Mouse (Mus musculus) megakaryocyte, embryonic 14.5 days (primary cell): Measurements from ENCODE around the gene Rnf19b. TPM values are rescaled to one million over a fixed set of nuclear protein-coding genes. Genes with fewer than 3 reads are reported as not detected.

Source experiments
- H3K27me3 ChIP-seq: replicated peaks from 2 replicates; pipeline ENCODE3; 2012; ENCODE audit warnings: inconsistent platforms
- H3K36me3 ChIP-seq: replicated peaks from 2 replicates; pipeline ENCODE3; 2012; ENCODE audit warnings: low read length, inconsistent platforms, mixed read lengths
- H3K4me1 ChIP-seq: 2 replicates; pipeline ENCODE4 v1.6.1; 2012; ENCODE audit warnings: inconsistent platforms
- H3K4me3 ChIP-seq: replicated peaks from 2 replicates; pipeline ENCODE3; 2012; ENCODE audit warnings: moderate library complexity, mild to moderate bottlenecking, inconsistent platforms
- H3K9me3 ChIP-seq: 2 replicates; pipeline ENCODE4 v1.6.1; 2012; ENCODE audit warnings: inconsistent platforms
- FLI1 ChIP-seq: IDR thresholded peaks from 2 replicates; pipeline ENCODE4 v1.6.1; 2012; ENCODE audit warnings: low read length, inconsistent platforms, mixed read lengths
- GATA1 ChIP-seq: IDR thresholded peaks from 3 replicates; pipeline ENCODE4 v1.6.1; 2012; ENCODE audit warnings: mixed read lengths, low read length, inconsistent platforms, borderline replicate concordance
- polyA plus RNA-seq: library from polyadenylated mRNA; stranded (reverse); fragments of >175 nt; gene quantifications from 2 replicates; pipeline ENCODE4 v1.2.3, GENCODE M21; 2012; ENCODE audit warnings: low replicate concordance; ENCODE audit not compliant: insufficient read depth

Gene Rnf19b
- polyA plus RNA-seq: 696 and 878 TPM in 2 replicates

GRCm38 (mm10) chr4:129058207-129059092 is at the start of gene Rnf19b:
Rnf19b (plus strand) TSS chr4:129058271.
- TF ChIP-seq FLI1 (no peak), GATA1 (no peak)
- Histone ChIP-seq H3K4me3 (peak within 1 kb of the TSS; percentile 100), H3K36me3 (peaks cover 48% of the 10 kb centered on the region), H3K27me3 (no peaks in the 10 kb centered on the region), H3K4me1 (peaks cover 59% of the 10 kb centered on the region), H3K9me3 (peaks cover 5% of the 10 kb centered on the region)

GRCm38 (mm10) chr4:129008672-129009071 is 49.4 kb upstream of the Rnf19b start:
- Histone ChIP-seq H3K4me3 (peak overlapping the region; percentile 62), H3K36me3 (peaks cover 84% of the 10 kb centered on the region), H3K9me3 (no peaks in the 10 kb centered on the region), H3K27me3 (no peaks in the 10 kb centered on the region), H3K4me1 (peaks cover 95% of the 10 kb centered on the region)
- TF ChIP-seq GATA1 (peak; percentile 89), FLI1 (no peak)

DNA sequence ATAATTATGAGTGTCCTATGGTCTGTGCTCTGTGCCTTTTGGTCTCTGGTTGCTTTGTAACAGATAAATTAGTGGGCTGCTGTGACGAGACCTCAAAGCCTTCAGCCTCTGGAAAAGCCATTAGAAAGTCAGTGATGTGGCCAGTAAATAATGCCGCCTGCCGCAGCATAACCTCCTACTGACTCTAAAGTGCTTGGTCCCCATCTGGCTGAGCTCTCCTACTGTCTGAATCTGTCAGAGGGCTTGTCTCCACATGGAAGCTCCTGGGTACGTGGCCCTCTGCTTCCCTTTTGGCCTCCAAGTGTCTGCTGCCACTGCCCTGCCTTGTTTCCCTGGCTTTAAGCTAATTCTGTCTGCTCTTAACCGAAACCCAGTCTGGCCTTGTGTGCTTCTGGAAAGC is 48.5 kb upstream of the Rnf19b start:
- Histone ChIP-seq H3K9me3 (no peaks in the 10 kb centered on the region), H3K27me3 (no peaks in the 10 kb centered on the region), H3K36me3 (peaks cover 81% of the 10 kb centered on the region), H3K4me1 (peaks cover 98% of the 10 kb centered on the region), H3K4me3 (peak overlapping the region; percentile 10)
- no peak for TF ChIP-seq GATA1
- TF ChIP-seq FLI1: no peak

DNA sequence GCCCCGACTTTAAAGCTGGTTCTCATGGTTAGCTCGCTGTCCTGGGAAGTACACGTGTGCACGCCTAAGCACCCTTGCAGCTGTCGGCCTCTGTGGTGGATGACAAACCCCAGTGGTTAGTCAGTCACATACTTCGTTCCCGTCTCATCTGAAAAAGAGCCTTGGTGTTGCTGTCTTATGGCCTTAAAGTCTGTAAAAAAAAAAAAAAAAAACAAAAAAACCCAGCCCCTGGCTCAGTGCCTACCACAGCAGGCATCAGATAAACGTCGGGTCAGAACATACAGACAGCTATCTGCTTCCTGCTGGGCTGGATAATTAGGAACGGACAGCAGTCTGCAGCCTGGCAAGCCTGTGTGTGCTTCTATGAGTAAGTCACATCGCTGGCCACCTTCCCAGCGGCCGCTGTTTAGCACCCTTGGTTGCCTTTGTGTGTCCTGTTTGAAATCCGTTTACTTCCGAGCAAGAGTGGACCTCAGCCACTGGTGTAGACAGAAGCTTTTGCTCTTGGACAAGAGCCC is 46.4 kb upstream of the Rnf19b start:
- Histone ChIP-seq H3K4me1 (peaks cover 96% of the 10 kb centered on the region), H3K9me3 (no peaks in the 10 kb centered on the region)
- no peak for TF ChIP-seq GATA1
- no peak for TF ChIP-seq FLI1

GRCm38 (mm10) chr4:129013151-129013864 is 44.8 kb upstream of the Rnf19b start:
- H3K4me3 ChIP-seq: peak overlapping the region; percentile 6
- no peaks in the 10 kb centered on the region for H3K27me3 ChIP-seq
- peaks cover 47% of the 10 kb centered on the region for H3K36me3 ChIP-seq
- H3K9me3 ChIP-seq: no peaks in the 10 kb centered on the region
- no peak for TF ChIP-seq FLI1
- TF ChIP-seq GATA1: no peak
- peaks cover 96% of the 10 kb centered on the region for H3K4me1 ChIP-seq

More for the DNA sequence above, 46.4 kb upstream of the Rnf19b start:
- peaks cover 63% of the 10 kb centered on the region for H3K36me3 ChIP-seq
- no peaks in the 10 kb centered on the region for H3K27me3 ChIP-seq
- H3K4me3 ChIP-seq: no peak overlapping the region

- Histone ChIP-seq H3K4me3 (no peak overlapping the region), H3K27me3 (no peaks in the 10 kb centered on the region), H3K9me3 (no peaks in the 10 kb centered on the region), H3K36me3 (peaks cover 22% of the 10 kb centered on the region), H3K4me1 (peaks cover 95% of the 10 kb centered on the region)
- TF ChIP-seq GATA1 (no peak), FLI1 (no peak)
These were observed 41.7 kb upstream of the Rnf19b start for GRCm38 (mm10) chr4:129016329-129016728.

GRCm38 (mm10) chr4:129017150-129017549 is 40.9 kb upstream of the Rnf19b start:
- TF ChIP-seq GATA1: peak; percentile 52; the same call in 1 of the 3 replicates
- TF ChIP-seq FLI1: no peak
- Histone ChIP-seq H3K9me3 (no peaks in the 10 kb centered on the region), H3K36me3 (peaks cover 14% of the 10 kb centered on the region), H3K27me3 (no peaks in the 10 kb centered on the region), H3K4me3 (peak overlapping the region; percentile 86), H3K4me1 (peaks cover 95% of the 10 kb centered on the region)

GRCm38 (mm10) chr4:129018788-129019435 is 39.2 kb upstream of the Rnf19b start:
- H3K9me3 ChIP-seq: no peaks in the 10 kb centered on the region
- no peaks in the 10 kb centered on the region for H3K27me3 ChIP-seq
- peaks cover 3% of the 10 kb centered on the region for H3K36me3 ChIP-seq
- peaks cover 93% of the 10 kb centered on the region for H3K4me1 ChIP-seq
- peak overlapping the region; percentile 33 for H3K4me3 ChIP-seq
- TF ChIP-seq FLI1: no peak
- TF ChIP-seq GATA1: no peak

GRCm38 (mm10) chr4:129019788-129020187 is 38.3 kb upstream of the Rnf19b start:
- Histone ChIP-seq H3K36me3 (no peaks in the 10 kb centered on the region), H3K4me3 (peak overlapping the region; percentile 7), H3K27me3 (no peaks in the 10 kb centered on the region), H3K4me1 (peaks cover 97% of the 10 kb centered on the region), H3K9me3 (no peaks in the 10 kb centered on the region)
- TF ChIP-seq GATA1: no peak
- no peak for TF ChIP-seq FLI1

GRCm38 (mm10) chr4:129020454-129020853 is 37.6 kb upstream of the Rnf19b start:
- Histone ChIP-seq H3K36me3 (no peaks in the 10 kb centered on the region), H3K27me3 (no peaks in the 10 kb centered on the region), H3K9me3 (no peaks in the 10 kb centered on the region), H3K4me3 (no peak overlapping the region), H3K4me1 (peaks cover 97% of the 10 kb centered on the region)
- no peak for TF ChIP-seq GATA1
- TF ChIP-seq FLI1: no peak
